Mouse (Mus musculus): ENCODE measurements at regions not wholly inside any gene's neighbourhood (a gene's known extent, or its start where the extent isn't known, plus 50 kb on each side); places are given as distances from the start of the nearest gene placed in this dataset.

DNA sequence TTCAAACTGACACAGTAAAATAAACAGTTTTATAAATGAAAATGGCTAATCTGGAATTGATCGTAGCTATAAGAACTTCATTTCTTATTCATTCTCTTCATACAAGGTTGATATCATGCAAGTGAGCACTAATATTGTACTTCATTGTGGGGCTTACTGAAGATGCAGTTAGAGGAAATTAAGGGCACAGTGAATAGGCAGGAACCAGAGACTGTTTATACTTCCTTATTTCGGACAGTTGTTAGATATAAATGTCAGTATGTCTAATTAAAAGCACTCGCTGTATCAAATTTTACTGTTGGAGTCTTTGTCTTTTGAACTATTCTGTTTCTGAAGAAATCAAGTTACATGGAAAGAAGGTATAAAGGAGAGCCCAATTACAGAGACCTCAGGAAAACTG is 208.5 kb upstream of the Pkn2 start:
- 74% methylated on average over 3 of the region's 3 CpGs for WGBS

DNA sequence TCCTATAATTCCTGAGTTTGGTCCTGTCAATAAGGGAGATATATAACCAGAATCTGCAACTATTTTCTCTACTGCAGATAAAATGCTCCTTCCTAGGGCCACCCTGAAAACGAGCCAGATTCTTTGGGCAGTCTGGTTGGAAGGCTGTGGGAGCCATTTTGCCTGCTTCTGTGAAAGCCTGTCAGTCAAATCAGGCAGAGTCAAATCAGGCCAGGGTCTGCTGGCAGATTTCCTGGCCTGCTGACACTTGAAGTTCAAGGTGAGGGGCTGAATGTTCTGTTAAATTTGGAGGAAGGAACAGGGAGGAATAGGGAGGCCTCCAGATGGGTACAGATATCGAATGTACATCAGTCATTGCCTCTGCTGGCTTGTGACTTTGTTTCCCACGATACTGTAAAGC is 206.0 kb upstream of the Pkn2 start:
- Histone ChIP-seq H3K9ac (ENCODE audit: low read length) (no peak overlapping the region), H3K4me3 (ENCODE audit: control insufficient read depth in 1 of 2, insufficient read depth in 1 of 2, low read depth in 1 of 2, low read length in 2 of 2) (no peak overlapping the region), H3K27me3 (ENCODE audit: control insufficient read depth, insufficient read depth, low read length) (no peaks in the 10 kb centered on the region), H3K27ac (replicated peaks in 1 of 2; ENCODE audit: control insufficient read depth in 1 of 2, insufficient read depth in 1 of 2, low read depth in 2 of 2, low read length in 2 of 2) (no peak overlapping the region), H3K9me3 (ENCODE audit: control insufficient read depth, low read length) (no peaks in the 10 kb centered on the region), H3K36me3 (ENCODE audit: control insufficient read depth, insufficient read depth, low read length) (no peaks in the 10 kb centered on the region), H3K4me2 (ENCODE audit: low read length) (no peak overlapping the region), H3K4me1 (ENCODE audit: control insufficient read depth in 2 of 2, insufficient read depth in 2 of 2, low read length in 2 of 2) (peaks cover 11 to 32% of the 10 kb centered on the region in 2 experiments)
- ATAC-seq (ENCODE audit: insufficient number of reproducible peaks, insufficient read depth, low FRiP score, low read depth), result no peak
- 63% methylated on average over 3 of the region's 3 CpGs for WGBS

More for the DNA sequence above, 208.5 kb upstream of the Pkn2 start:
- no peak overlapping the region for H3K9ac ChIP-seq (ENCODE audit: low read length)
- peak overlapping the region in 1 of 2 experiments; percentile 92; a peak in 2 of 4 replicates for H3K27ac ChIP-seq (replicated peaks in 1 of 2; ENCODE audit: control insufficient read depth in 1 of 2, insufficient read depth in 1 of 2, low read depth in 2 of 2, low read length in 2 of 2)
- peak overlapping the region; percentile 14; the same call in 1 of the 2 replicates for H3K4me2 ChIP-seq (ENCODE audit: low read length)
- no peaks in the 10 kb centered on the region for H3K36me3 ChIP-seq (ENCODE audit: control insufficient read depth, insufficient read depth, low read length)
- peaks cover 3% of the 10 kb centered on the region; the same call in 1 of the 2 replicates for H3K9me3 ChIP-seq (ENCODE audit: control insufficient read depth, low read length)
- peaks cover 11 to 34% of the 10 kb centered on the region in 2 experiments for H3K4me1 ChIP-seq (ENCODE audit: control insufficient read depth in 2 of 2, insufficient read depth in 2 of 2, low read length in 2 of 2)
- ATAC-seq (ENCODE audit: insufficient number of reproducible peaks, insufficient read depth, low FRiP score, low read depth), result no peak
- H3K27me3 ChIP-seq (ENCODE audit: control insufficient read depth, insufficient read depth, low read length), result no peaks in the 10 kb centered on the region
- no peak overlapping the region for H3K4me3 ChIP-seq (ENCODE audit: control insufficient read depth in 1 of 2, insufficient read depth in 1 of 2, low read depth in 1 of 2, low read length in 2 of 2)

DNA sequence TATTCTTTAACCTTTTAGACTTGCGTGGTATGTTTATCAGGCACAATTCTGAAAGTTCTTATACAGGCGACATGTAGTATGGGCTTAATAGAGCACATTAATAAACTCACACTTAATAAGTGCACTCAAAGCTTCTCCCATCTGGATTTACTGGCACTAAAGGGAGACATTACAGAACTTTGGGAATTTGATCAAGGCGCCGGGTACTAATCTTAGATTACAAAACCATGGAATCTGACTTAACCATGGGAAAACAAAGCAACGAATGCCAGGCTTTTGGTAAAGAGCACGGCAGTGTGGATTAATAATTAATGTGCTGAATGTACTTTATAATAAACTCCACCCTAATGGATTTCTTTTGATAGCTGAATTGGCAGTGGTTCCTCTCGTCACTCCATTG is 196.5 kb upstream of the Pkn2 start:
- WGBS, result 93% methylated on average over 7 of the region's 7 CpGs
- no peak overlapping the region for H3K4me3 ChIP-seq (ENCODE audit: control insufficient read depth in 1 of 2, insufficient read depth in 1 of 2, low read depth in 1 of 2, low read length in 2 of 2)
- H3K4me2 ChIP-seq (ENCODE audit: low read length), result no peak overlapping the region
- no peak for ATAC-seq (ENCODE audit: insufficient number of reproducible peaks, insufficient read depth, low FRiP score, low read depth)
- no peaks in the 10 kb centered on the region for H3K9me3 ChIP-seq (ENCODE audit: control insufficient read depth, low read length)
- H3K9ac ChIP-seq (ENCODE audit: low read length), result no peak overlapping the region
- H3K36me3 ChIP-seq (ENCODE audit: control insufficient read depth, insufficient read depth, low read length), result no peaks in the 10 kb centered on the region
- no peaks in the 10 kb centered on the region; a peak in 1 of 4 replicates for H3K4me1 ChIP-seq (ENCODE audit: control insufficient read depth in 2 of 2, insufficient read depth in 2 of 2, low read length in 2 of 2)
- no peak overlapping the region for H3K27ac ChIP-seq (replicated peaks in 1 of 2; ENCODE audit: control insufficient read depth in 1 of 2, insufficient read depth in 1 of 2, low read depth in 2 of 2, low read length in 2 of 2)
- H3K27me3 ChIP-seq (ENCODE audit: control insufficient read depth, insufficient read depth, low read length), result no peaks in the 10 kb centered on the region

DNA sequence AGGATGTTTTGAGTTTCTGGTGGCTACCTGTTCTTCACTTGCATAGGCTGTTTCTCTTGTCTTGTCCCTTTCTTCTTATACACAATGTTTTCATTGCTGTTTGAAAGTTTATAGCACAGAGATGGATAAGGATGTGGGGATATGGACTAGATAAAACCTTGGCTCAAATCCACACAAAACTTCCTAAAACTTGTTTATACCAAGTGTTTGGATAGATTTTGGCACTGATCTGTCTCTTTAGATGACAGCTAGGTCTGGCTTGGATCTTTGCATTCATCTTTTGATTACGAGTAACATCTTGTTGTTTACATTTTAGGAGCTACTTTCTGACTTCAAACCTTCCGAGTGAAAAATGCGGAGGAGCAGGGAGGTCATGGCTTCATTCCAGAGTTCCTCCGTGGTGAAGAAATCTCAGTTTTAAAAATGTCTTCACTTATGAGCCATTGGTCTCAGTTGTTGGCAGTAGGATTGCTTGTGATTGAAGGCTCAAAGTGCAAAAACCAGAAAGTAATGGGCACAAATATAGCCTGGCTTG is 190.1 kb upstream of the Pkn2 start:
- Histone ChIP-seq H3K9me3 (ENCODE audit: control insufficient read depth, low read length) (no peaks in the 10 kb centered on the region), H3K4me2 (ENCODE audit: low read length) (no peak overlapping the region), H3K9ac (ENCODE audit: low read length) (no peak overlapping the region), H3K4me1 (ENCODE audit: control insufficient read depth in 2 of 2, insufficient read depth in 2 of 2, low read length in 2 of 2) (no peaks in the 10 kb centered on the region; a peak in 1 of 4 replicates), H3K27ac (replicated peaks in 1 of 2; ENCODE audit: control insufficient read depth in 1 of 2, insufficient read depth in 1 of 2, low read depth in 2 of 2, low read length in 2 of 2) (no peak overlapping the region), H3K4me3 (ENCODE audit: control insufficient read depth in 1 of 2, insufficient read depth in 1 of 2, low read depth in 1 of 2, low read length in 2 of 2) (no peak overlapping the region), H3K36me3 (ENCODE audit: control insufficient read depth, insufficient read depth, low read length) (no peaks in the 10 kb centered on the region), H3K27me3 (ENCODE audit: control insufficient read depth, insufficient read depth, low read length) (no peaks in the 10 kb centered on the region)
- no peak for ATAC-seq (ENCODE audit: insufficient number of reproducible peaks, insufficient read depth, low FRiP score, low read depth)
- WGBS, result 65% methylated on average over 4 of the region's 4 CpGs

DNA sequence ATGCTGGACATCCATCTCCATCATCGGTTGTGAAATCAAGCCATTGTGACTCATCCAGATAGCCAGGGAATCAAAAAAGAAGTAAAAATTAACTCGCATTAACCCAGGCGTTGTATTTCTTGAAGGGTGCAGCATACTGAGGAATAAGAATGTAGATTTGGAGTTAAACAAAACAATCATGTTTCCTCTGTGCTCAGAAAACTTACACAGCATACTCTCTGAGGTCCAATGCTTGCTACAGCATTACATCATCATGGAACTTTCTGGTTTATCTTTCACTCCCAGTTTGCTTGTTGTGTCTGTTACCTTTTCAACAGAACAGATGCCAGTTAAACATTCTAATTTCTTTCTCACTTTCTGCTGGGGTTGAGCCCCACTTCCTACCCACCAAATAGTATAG is 173.1 kb upstream of the Pkn2 start:
- Histone ChIP-seq H3K4me3 (ENCODE audit: control insufficient read depth in 1 of 2, insufficient read depth in 1 of 2, low read depth in 1 of 2, low read length in 2 of 2) (no peak overlapping the region), H3K27me3 (ENCODE audit: control insufficient read depth, insufficient read depth, low read length) (no peaks in the 10 kb centered on the region), H3K36me3 (ENCODE audit: control insufficient read depth, insufficient read depth, low read length) (no peaks in the 10 kb centered on the region), H3K4me1 (ENCODE audit: control insufficient read depth in 2 of 2, insufficient read depth in 2 of 2, low read length in 2 of 2) (no peaks in the 10 kb centered on the region), H3K27ac (replicated peaks in 1 of 2; ENCODE audit: control insufficient read depth in 1 of 2, insufficient read depth in 1 of 2, low read depth in 2 of 2, low read length in 2 of 2) (no peak overlapping the region), H3K4me2 (ENCODE audit: low read length) (no peak overlapping the region), H3K9me3 (ENCODE audit: control insufficient read depth, low read length) (no peaks in the 10 kb centered on the region), H3K9ac (ENCODE audit: low read length) (no peak overlapping the region)
- WGBS, result 84% methylated on average over 3 of the region's 3 CpGs
- ATAC-seq (ENCODE audit: insufficient number of reproducible peaks, insufficient read depth, low FRiP score, low read depth), result no peak

DNA sequence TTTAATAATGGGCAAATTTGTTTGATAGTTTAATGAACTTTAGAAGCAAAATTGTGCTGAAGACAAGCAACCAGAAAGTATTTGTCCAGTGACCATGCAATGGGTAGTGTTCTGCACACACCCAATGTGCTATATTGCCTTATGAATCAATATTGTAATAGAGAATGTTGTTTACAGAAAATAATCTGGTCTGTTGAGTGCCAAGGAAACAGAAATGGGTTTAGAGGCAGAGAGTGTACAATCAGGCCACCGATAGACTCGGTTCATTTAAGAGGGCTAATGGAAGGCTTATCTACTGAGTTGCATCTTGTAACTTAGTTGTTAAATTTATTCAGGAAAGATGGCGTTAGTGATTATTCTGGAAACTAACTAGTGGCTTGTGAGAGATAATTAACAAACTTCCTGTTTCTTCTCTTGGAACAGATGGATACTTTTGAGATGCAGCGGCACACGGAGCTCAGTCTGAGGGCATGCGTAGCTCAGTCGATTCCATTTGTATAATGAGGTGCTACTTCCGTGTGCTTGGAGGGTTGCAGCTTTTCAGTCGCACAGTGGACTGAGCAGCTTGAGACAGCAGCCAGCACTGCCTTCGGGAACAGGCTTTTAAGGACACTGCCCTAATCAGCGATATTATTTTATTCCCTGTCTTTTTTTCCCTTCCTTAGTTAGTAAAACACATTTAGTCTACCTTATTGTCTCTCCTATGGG is 171.6 kb upstream of the Pkn2 start:
- ATAC-seq (ENCODE audit: insufficient number of reproducible peaks, insufficient read depth, low FRiP score, low read depth), result no peak

DNA sequence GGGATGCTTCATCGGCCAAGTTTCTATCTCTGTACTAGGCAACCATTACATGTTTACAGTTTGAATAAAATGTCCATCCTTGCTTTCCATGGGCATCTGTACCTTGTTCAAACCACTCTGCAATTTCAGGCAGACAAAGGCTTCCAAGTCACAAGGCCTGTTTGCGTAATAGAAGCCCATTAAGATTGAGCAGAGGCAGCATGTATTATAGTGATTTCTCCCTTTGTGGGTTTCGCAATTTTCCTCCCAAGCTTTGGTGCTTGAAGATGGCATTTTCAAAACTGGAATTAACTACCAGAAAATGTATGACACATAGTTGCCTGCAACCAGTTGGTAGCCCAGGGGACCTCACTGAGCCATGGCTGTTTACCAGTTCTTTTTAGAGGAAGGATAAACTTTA is 158.9 kb upstream of the Pkn2 start:
- Histone ChIP-seq H3K36me3 (ENCODE audit: control insufficient read depth, insufficient read depth, low read length) (no peaks in the 10 kb centered on the region), H3K9me3 (ENCODE audit: control insufficient read depth, low read length) (no peaks in the 10 kb centered on the region), H3K27me3 (ENCODE audit: control insufficient read depth, insufficient read depth, low read length) (no peaks in the 10 kb centered on the region), H3K4me1 (ENCODE audit: control insufficient read depth in 2 of 2, insufficient read depth in 2 of 2, low read length in 2 of 2) (no peaks in the 10 kb centered on the region), H3K4me2 (ENCODE audit: low read length) (no peak overlapping the region), H3K27ac (replicated peaks in 1 of 2; ENCODE audit: control insufficient read depth in 1 of 2, insufficient read depth in 1 of 2, low read depth in 2 of 2, low read length in 2 of 2) (no peak overlapping the region), H3K4me3 (ENCODE audit: control insufficient read depth in 1 of 2, insufficient read depth in 1 of 2, low read depth in 1 of 2, low read length in 2 of 2) (no peak overlapping the region), H3K9ac (ENCODE audit: low read length) (no peak overlapping the region)
- ATAC-seq (ENCODE audit: insufficient number of reproducible peaks, insufficient read depth, low FRiP score, low read depth), result no peak
- 97% methylated on average over 3 of the region's 3 CpGs for WGBS

More for the DNA sequence above, 171.6 kb upstream of the Pkn2 start:
- WGBS, result 80% methylated on average over 11 of the region's 11 CpGs
- H3K27me3 ChIP-seq (ENCODE audit: control insufficient read depth, insufficient read depth, low read length), result no peaks in the 10 kb centered on the region
- H3K9ac ChIP-seq (ENCODE audit: low read length), result no peak overlapping the region
- H3K27ac ChIP-seq (replicated peaks in 1 of 2; ENCODE audit: control insufficient read depth in 1 of 2, insufficient read depth in 1 of 2, low read depth in 2 of 2, low read length in 2 of 2), result no peak overlapping the region
- H3K36me3 ChIP-seq (ENCODE audit: control insufficient read depth, insufficient read depth, low read length), result no peaks in the 10 kb centered on the region
- no peak overlapping the region for H3K4me3 ChIP-seq (ENCODE audit: control insufficient read depth in 1 of 2, insufficient read depth in 1 of 2, low read depth in 1 of 2, low read length in 2 of 2)
- H3K4me1 ChIP-seq (ENCODE audit: control insufficient read depth in 2 of 2, insufficient read depth in 2 of 2, low read length in 2 of 2), result no peaks in the 10 kb centered on the region
- H3K9me3 ChIP-seq (ENCODE audit: control insufficient read depth, low read length), result no peaks in the 10 kb centered on the region
- no peak overlapping the region for H3K4me2 ChIP-seq (ENCODE audit: low read length)

DNA sequence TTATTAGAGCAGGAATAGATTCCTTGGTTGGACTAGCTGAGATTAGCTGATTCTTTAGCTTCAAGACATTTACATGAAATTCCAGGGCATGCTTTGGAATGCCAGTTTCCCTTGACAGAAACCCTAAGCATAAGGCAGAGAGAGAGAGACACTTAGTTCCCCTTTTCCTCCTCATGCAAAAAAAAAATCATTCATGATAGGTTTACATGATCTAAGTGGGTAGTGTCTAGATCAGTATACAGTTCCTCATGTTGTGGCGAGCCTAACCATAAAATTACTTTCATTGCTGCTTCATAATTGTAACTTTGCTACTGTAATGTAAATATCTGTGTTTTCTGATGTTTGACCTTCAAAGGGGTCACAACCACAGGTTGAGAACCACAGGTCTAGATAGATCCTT is 154.3 kb upstream of the Pkn2 start:
- 91% methylated on average over 1 of the region's 1 CpGs for WGBS
- no peaks in the 10 kb centered on the region for H3K4me1 ChIP-seq (ENCODE audit: control insufficient read depth in 2 of 2, insufficient read depth in 2 of 2, low read length in 2 of 2)
- ATAC-seq (ENCODE audit: insufficient number of reproducible peaks, insufficient read depth, low FRiP score, low read depth), result no peak
- H3K36me3 ChIP-seq (ENCODE audit: control insufficient read depth, insufficient read depth, low read length), result no peaks in the 10 kb centered on the region
- H3K4me3 ChIP-seq (ENCODE audit: control insufficient read depth in 1 of 2, insufficient read depth in 1 of 2, low read depth in 1 of 2, low read length in 2 of 2), result no peak overlapping the region
- H3K9ac ChIP-seq (ENCODE audit: low read length), result no peak overlapping the region
- no peaks in the 10 kb centered on the region for H3K9me3 ChIP-seq (ENCODE audit: control insufficient read depth, low read length)
- H3K27me3 ChIP-seq (ENCODE audit: control insufficient read depth, insufficient read depth, low read length), result no peaks in the 10 kb centered on the region
- H3K4me2 ChIP-seq (ENCODE audit: low read length), result no peak overlapping the region
- no peak overlapping the region for H3K27ac ChIP-seq (replicated peaks in 1 of 2; ENCODE audit: control insufficient read depth in 1 of 2, insufficient read depth in 1 of 2, low read depth in 2 of 2, low read length in 2 of 2)

Measured in heart, embryonic 14.5 days (tissue).